Mouse (Mus musculus): ENCODE results near the gene Edrf1.

GRCm38 (mm10) chr7:133623226-133623625, 14.1 kb upstream of the Edrf1 start:
- TF ChIP-seq CTCF (IDR thresholded peaks at IDR 0.05; ENCODE audit: low read depth) (no peak), EP300 (IDR thresholded peaks at IDR 0.05; ENCODE audit: low read depth) (no peak)

All from liver, embryonic 14.5 days (tissue).